Mouse (Mus musculus) kidney, embryonic 14.5 days (tissue): ENCODE data around the gene Kcnh4. TPM values are rescaled to one million over a fixed set of nuclear protein-coding genes. Genes with fewer than 3 reads are reported as not detected.
A peak's percentile ranks its signal among the peaks of the same experiment; 100 is the strongest.

ENCODE experiments used
- ATAC-seq: fragments of 200-750 bp; cut with Nextera tagmentation; 2 replicates; pipeline ENCODE4 v1.8.0; 2017; ENCODE audit warnings: moderate number of reproducible peaks, mild to moderate bottlenecking, moderate TSS enrichment, moderate library complexity; ENCODE audit not compliant: low FRiP score, low TSS enrichment
- H3K27ac ChIP-seq: fragments of 300-500 bp; sonication (generic); 2 replicates; pipeline ENCODE4 v1.5.1; 2014; ENCODE audit warnings: low read depth, mild to moderate bottlenecking, low read length, moderate library complexity, mixed read lengths
- H3K27me3 ChIP-seq: fragments of 300-500 bp; sonication (generic); 2 replicates; pipeline ENCODE4 v1.6.1; 2014; ENCODE audit warnings: mild to moderate bottlenecking, low read length; ENCODE audit not compliant: control insufficient read depth, insufficient read depth
- H3K36me3 ChIP-seq: fragments of 300-500 bp; sonication (generic); 2 replicates; pipeline ENCODE4 v1.6.1; 2014; ENCODE audit warnings: low read length, mixed read lengths; ENCODE audit not compliant: control insufficient read depth, insufficient read depth
- H3K4me1 ChIP-seq: fragments of 300-500 bp; sonication (generic); 2 replicates; pipeline ENCODE4 v1.6.1; 2014; ENCODE audit warnings: low read length, mixed read lengths; ENCODE audit not compliant: control insufficient read depth, insufficient read depth
- H3K4me2 ChIP-seq: fragments of 300-500 bp; sonication (generic); replicated peaks from 2 replicates; pipeline ENCODE4 v1.6.1; 2014; ENCODE audit warnings: low read depth, mild to moderate bottlenecking, low read length
- H3K4me3 ChIP-seq: fragments of 300-500 bp; sonication (generic); 2 replicates; pipeline ENCODE4 v1.5.1; 2014; ENCODE audit warnings: mild to moderate bottlenecking, low read length
- H3K9ac ChIP-seq: fragments of 300-500 bp; sonication (generic); 2 replicates; pipeline ENCODE4 v1.6.1; 2014; ENCODE audit warnings: low read depth, mild to moderate bottlenecking, low read length, moderate library complexity
- H3K9me3 ChIP-seq: fragments of 300-500 bp; sonication (generic); 2 replicates; pipeline ENCODE4 v1.6.1; 2016; ENCODE audit warnings: low read length; ENCODE audit not compliant: control insufficient read depth
- WGBS: fragments of 180-500 bp; shearing (Covaris S2); extraction: QIAGEN DNeasy Blood & Tissue Kit; methylation state at CpG from one replicate; pipeline ENCODE4 v1.1.7; 2014; 5-methylcytosine and 5-hydroxymethylcytosine counted together
- polyA plus RNA-seq: library from polyadenylated mRNA; unstranded; fragments of >200 nt; fragmentation: Nextera tagmentation; extraction: Ambion mirVana; gene quantifications from 2 replicates; pipeline ENCODE4 v1.2.1, GENCODE M21; 2014

The Kcnh4 gene
- polyA plus RNA-seq, 1 experiment from 2014 or later = not detected

DNA sequence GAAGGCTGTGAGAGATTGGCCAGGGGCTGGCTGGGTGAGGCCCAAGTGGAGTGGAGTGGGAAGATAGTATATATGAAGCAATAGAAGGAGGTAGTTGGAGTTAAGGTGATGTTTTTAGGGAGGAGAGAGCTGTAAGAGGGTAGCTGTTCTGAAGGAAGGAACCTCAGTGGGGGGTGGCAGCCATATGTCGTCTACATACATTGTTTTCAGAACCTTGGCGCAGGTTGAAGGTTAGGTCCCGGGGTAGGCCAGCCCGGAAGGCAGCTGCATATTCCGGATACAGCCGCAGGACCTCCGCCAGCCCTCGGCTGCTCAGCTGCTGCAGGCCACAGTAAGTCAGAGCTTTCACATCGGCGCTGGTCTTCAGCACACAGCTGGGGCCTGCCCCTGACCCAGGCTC, 13.2 kb downstream of the Kcnh4 start:
- ATAC-seq = no peak
- Histone ChIP-seq H3K9me3 (no peaks in the 10 kb centered on the region), H3K4me3 (no peak overlapping the region), H3K9ac (no peak overlapping the region), H3K36me3 (no peaks in the 10 kb centered on the region), H3K4me1 (no peaks in the 10 kb centered on the region), H3K27ac (no peak overlapping the region), H3K4me2 (no peak overlapping the region), H3K27me3 (peaks cover 12% of the 10 kb centered on the region; the same call in 1 of the 2 replicates)
- 79% methylated on average over 10 of the region's 10 CpGs for WGBS

GRCm38 (mm10) chr11:100745085-100745484, 14.7 kb downstream of the Kcnh4 start:
- Histone ChIP-seq H3K4me3 (no peak overlapping the region), H3K4me2 (no peak overlapping the region), H3K27ac (no peak overlapping the region), H3K27me3 (peaks cover 9% of the 10 kb centered on the region; the same call in 1 of the 2 replicates), H3K4me1 (no peaks in the 10 kb centered on the region), H3K9me3 (no peaks in the 10 kb centered on the region), H3K9ac (no peak overlapping the region), H3K36me3 (no peaks in the 10 kb centered on the region)
- 17% methylated on average over 6 of the region's 6 CpGs for WGBS
- no peak for ATAC-seq

GRCm38 (mm10) chr11:100741348-100741747, 18.4 kb downstream of the Kcnh4 start:
- Histone ChIP-seq H3K9me3 (no peaks in the 10 kb centered on the region), H3K9ac (no peak overlapping the region), H3K4me3 (no peak overlapping the region), H3K4me2 (no peak overlapping the region), H3K27ac (no peak overlapping the region), H3K4me1 (peaks cover 11% of the 10 kb centered on the region; the same call in 1 of the 2 replicates), H3K27me3 (no peaks in the 10 kb centered on the region), H3K36me3 (no peaks in the 10 kb centered on the region)
- WGBS = 55% methylated on average over 6 of the region's 6 CpGs
- ATAC-seq = no peak

- no peak for ATAC-seq
- H3K27ac ChIP-seq = no peak overlapping the region
- H3K4me1 ChIP-seq = peaks cover 19% of the 10 kb centered on the region
- peak overlapping the region; percentile 82 for H3K4me2 ChIP-seq
- H3K36me3 ChIP-seq = peaks cover 6% of the 10 kb centered on the region; the same call in 1 of the 2 replicates
- 16% methylated on average over 5 of the region's 5 CpGs for WGBS
- no peaks in the 10 kb centered on the region for H3K27me3 ChIP-seq
- H3K4me3 ChIP-seq = peak overlapping the region; percentile 90
- no peak overlapping the region for H3K9ac ChIP-seq
- H3K9me3 ChIP-seq = no peaks in the 10 kb centered on the region
Measured at GRCm38 (mm10) chr11:100738749-100739148, 21.0 kb downstream of the Kcnh4 start.

DNA sequence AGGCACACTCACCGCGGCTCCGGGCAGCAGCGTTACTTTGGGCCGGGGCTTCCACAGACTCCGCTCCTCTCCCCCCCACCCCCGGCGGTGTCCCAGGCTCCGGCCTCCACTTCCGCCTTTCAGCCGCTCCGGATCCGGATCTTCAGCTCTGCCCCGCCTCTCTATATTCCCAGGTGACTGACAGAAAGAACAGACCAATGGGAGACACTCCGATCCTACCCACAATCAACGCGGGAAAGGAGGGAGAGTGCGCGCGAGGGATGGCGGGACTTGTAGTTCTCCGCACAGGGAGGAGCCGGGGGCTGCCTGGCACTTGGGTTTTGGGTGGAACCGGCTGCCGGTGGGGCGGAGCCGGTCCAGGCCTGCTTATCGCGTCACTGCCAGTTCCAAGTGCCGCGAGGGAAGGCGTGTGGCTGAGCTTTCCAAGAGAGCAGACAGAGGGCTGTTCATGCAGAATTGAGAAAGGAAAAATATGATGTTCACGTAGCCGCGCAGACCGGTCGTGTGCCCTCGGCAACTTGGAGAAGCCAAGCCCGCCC, 21.6 kb downstream of the Kcnh4 start, which contains the start of gene Rab5c:
Gene Rab5c (minus strand): TSS at position 150 of the 539 bp plus-strand sequence.
- Histone ChIP-seq H3K4me3 (peak within 1 kb of the TSS; percentile 90), H3K36me3 (peaks cover 9% of the 10 kb centered on the region; the same call in 1 of the 2 replicates), H3K27ac (peak within 1 kb of the TSS; percentile 56; the same call in 1 of the 2 replicates), H3K4me2 (peak within 1 kb of the TSS; percentile 82), H3K27me3 (no peaks in the 10 kb centered on the region), H3K4me1 (peaks cover 19% of the 10 kb centered on the region), H3K9ac (peak within 1 kb of the TSS; percentile 87), H3K9me3 (no peaks in the 10 kb centered on the region)
- ATAC-seq = peak; percentile 100
- 1% methylated on average over 39 of the region's 39 CpGs for WGBS

GRCm38 (mm10) chr11:100737105-100737733, 22.5 kb downstream of the Kcnh4 start:
- no peak for ATAC-seq
- peak overlapping the region; percentile 87 for H3K9ac ChIP-seq
- peaks cover 19% of the 10 kb centered on the region for H3K4me1 ChIP-seq
- WGBS = 1% methylated on average over 13 of the region's 13 CpGs
- H3K27me3 ChIP-seq = no peaks in the 10 kb centered on the region
- peaks cover 9% of the 10 kb centered on the region; the same call in 1 of the 2 replicates for H3K36me3 ChIP-seq
- peak overlapping the region; percentile 82 for H3K4me2 ChIP-seq
- H3K27ac ChIP-seq = no peak overlapping the region
- H3K4me3 ChIP-seq = peak overlapping the region; percentile 90
- no peaks in the 10 kb centered on the region for H3K9me3 ChIP-seq

GRCm38 (mm10) chr11:100736746-100737080, 23.0 kb downstream of the Kcnh4 start:
- Histone ChIP-seq H3K4me1 (peaks cover 19% of the 10 kb centered on the region), H3K27ac (no peak overlapping the region), H3K9ac (peak overlapping the region; percentile 87; the same call in 1 of the 2 replicates), H3K27me3 (no peaks in the 10 kb centered on the region), H3K9me3 (no peaks in the 10 kb centered on the region), H3K36me3 (peaks cover 9% of the 10 kb centered on the region; the same call in 1 of the 2 replicates), H3K4me2 (peak overlapping the region; percentile 82), H3K4me3 (peak overlapping the region; percentile 90; the same call in 1 of the 2 replicates)
- no peak for ATAC-seq
- 79% methylated on average over 4 of the region's 4 CpGs for WGBS

DNA sequence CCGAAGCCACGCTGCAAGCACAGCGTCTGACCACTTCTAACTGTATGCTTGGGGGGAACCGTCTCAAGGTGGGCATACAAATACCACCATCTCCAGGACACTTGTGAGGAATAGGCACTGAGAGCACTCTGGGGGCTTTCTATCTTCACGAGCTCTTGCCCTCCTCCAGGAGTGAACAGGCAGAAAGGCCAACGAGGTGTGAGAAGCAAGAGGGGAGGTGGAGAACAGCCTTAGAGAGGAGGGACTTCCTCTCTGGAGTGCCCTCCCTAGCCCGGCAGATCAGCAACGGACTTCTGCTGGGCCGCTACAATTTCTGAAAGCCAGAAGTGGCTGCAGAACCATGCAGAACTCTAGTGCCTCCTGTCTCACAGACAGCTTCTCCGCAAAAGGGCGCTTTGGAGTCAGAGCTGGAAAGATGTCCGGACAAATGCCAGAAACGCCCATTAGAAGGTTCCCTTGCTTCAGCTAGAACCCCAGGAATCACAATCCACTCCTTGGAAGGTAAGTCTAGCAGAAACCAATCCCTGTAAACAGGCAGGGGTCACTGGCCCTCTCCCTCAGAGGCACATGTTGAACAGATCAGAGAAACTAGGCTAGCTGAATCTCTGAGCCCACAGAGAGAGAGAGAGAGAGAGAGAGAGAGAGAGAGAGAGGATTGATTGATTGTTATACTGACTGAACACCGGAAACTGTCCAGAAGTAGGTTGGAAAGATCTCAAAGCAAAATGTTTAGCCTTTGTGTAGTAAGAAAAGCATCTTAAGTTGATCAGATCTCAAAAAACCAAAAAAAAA, 23.6 kb downstream of the Kcnh4 start:
- peaks cover 9% of the 10 kb centered on the region; the same call in 1 of the 2 replicates for H3K36me3 ChIP-seq
- peak overlapping the region; percentile 90; the same call in 1 of the 2 replicates for H3K4me3 ChIP-seq
- H3K9me3 ChIP-seq = no peaks in the 10 kb centered on the region
- 69% methylated on average over 14 of the region's 14 CpGs for WGBS
- peaks cover 19% of the 10 kb centered on the region for H3K4me1 ChIP-seq
- H3K27me3 ChIP-seq = no peaks in the 10 kb centered on the region
- H3K27ac ChIP-seq = no peak overlapping the region
- H3K4me2 ChIP-seq = peak overlapping the region; percentile 23; the same call in 1 of the 2 replicates
- peak overlapping the region; percentile 87; the same call in 1 of the 2 replicates for H3K9ac ChIP-seq
- ATAC-seq = no peak
